Mouse (Mus musculus) hindbrain, embryonic 16.5 days (tissue): ENCODE data around the gene Trp53bp1. TPM values are rescaled to one million over a fixed set of nuclear protein-coding genes. Genes with fewer than 3 reads are reported as not detected.

Experiments used
- ATAC-seq: fragments of 200-750 bp; cut with Nextera tagmentation; 2 replicates; pipeline ENCODE4 v1.8.0; 2017; ENCODE audit warnings: moderate TSS enrichment, moderate library complexity
- H3K27ac ChIP-seq: fragments of 300-500 bp; sonication (generic); 2 replicates; pipeline ENCODE4 v1.5.1; 2014; ENCODE audit warnings: low read depth, mild to moderate bottlenecking, control low read depth, low read length, moderate library complexity
- H3K27me3 ChIP-seq: fragments of 300-500 bp; sonication (generic); replicated peaks from 2 replicates; pipeline ENCODE4 v1.6.1; 2014; ENCODE audit warnings: low read length; ENCODE audit not compliant: control insufficient read depth, insufficient read depth
- H3K36me3 ChIP-seq: fragments of 300-500 bp; sonication (generic); 2 replicates; pipeline ENCODE4 v1.6.1; 2014; ENCODE audit warnings: mild to moderate bottlenecking, low read length, moderate library complexity, mixed read lengths; ENCODE audit not compliant: control insufficient read depth, insufficient read depth
- H3K4me1 ChIP-seq: fragments of 300-500 bp; sonication (generic); 2 replicates; pipeline ENCODE4 v1.6.1; 2014; ENCODE audit warnings: low read depth, low read length; ENCODE audit not compliant: control insufficient read depth, insufficient read depth
- H3K4me2 ChIP-seq: fragments of 300-500 bp; sonication (generic); 2 replicates; pipeline ENCODE4 v1.6.1; 2014; ENCODE audit warnings: mild to moderate bottlenecking, low read length, control low read depth, moderate library complexity
- H3K4me3 ChIP-seq: fragments of 300-500 bp; sonication (generic); 2 replicates; pipeline ENCODE4 v1.5.1; 2014; ENCODE audit warnings: mild to moderate bottlenecking, low read length, control low read depth, moderate library complexity
- H3K9ac ChIP-seq: fragments of 300-500 bp; sonication (generic); 2 replicates; pipeline ENCODE4 v1.6.1; 2014; ENCODE audit warnings: low read depth, mild to moderate bottlenecking, control low read depth, low read length, moderate library complexity
- H3K9me3 ChIP-seq: fragments of 300-500 bp; sonication (generic); 2 replicates; pipeline ENCODE4 v1.6.1; 2014; ENCODE audit warnings: mild to moderate bottlenecking, low read length, moderate library complexity; ENCODE audit not compliant: control insufficient read depth
- WGBS: fragments of 180-500 bp; shearing (Covaris S2); extraction: QIAGEN DNeasy Blood & Tissue Kit; methylation state at CpG from one replicate; pipeline ENCODE4 v1.1.7; 2014; 5-methylcytosine and 5-hydroxymethylcytosine counted together
- polyA plus RNA-seq: library from polyadenylated mRNA; unstranded; fragments of >200 nt; fragmentation: Nextera tagmentation; extraction: Ambion mirVana; gene quantifications from 2 replicates; pipeline ENCODE4 v1.2.1, GENCODE M21; 2015

Trp53bp1 gene
- polyA plus RNA-seq, 1 experiment from 2014 or later: 134 TPM

GRCm38 (mm10) chr2:121270521-121271235 is 529 bp downstream of the Trp53bp1 start:
- ATAC-seq: peak; percentile 88
- Histone ChIP-seq H3K9me3 (no peaks in the 10 kb centered on the region), H3K27ac (peak overlapping the region; percentile 98), H3K4me3 (peak overlapping the region; percentile 87), H3K4me1 (peaks cover 31% of the 10 kb centered on the region), H3K4me2 (peak overlapping the region; percentile 76), H3K27me3 (no peaks in the 10 kb centered on the region), H3K9ac (peak overlapping the region; percentile 93), H3K36me3 (peaks cover 11% of the 10 kb centered on the region)
- WGBS: under 1% methylated on average over 34 of the region's 35 CpGs

- H3K9me3 ChIP-seq: no peaks in the 10 kb centered on the region
- H3K36me3 ChIP-seq: peaks cover 13% of the 10 kb centered on the region
- no peak overlapping the region for H3K27ac ChIP-seq
- H3K4me2 ChIP-seq: no peak overlapping the region
- H3K9ac ChIP-seq: no peak overlapping the region
- 75% methylated on average over 8 of the region's 8 CpGs for WGBS
- H3K4me1 ChIP-seq: peaks cover 31% of the 10 kb centered on the region
- ATAC-seq: no peak
- H3K4me3 ChIP-seq: no peak overlapping the region
- no peaks in the 10 kb centered on the region for H3K27me3 ChIP-seq
Measured at GRCm38 (mm10) chr2:121268446-121268845, 2.8 kb downstream of the Trp53bp1 start.

- Histone ChIP-seq H3K4me1 (no peaks in the 10 kb centered on the region), H3K4me3 (no peak overlapping the region), H3K9me3 (no peaks in the 10 kb centered on the region), H3K36me3 (peaks cover 62% of the 10 kb centered on the region), H3K4me2 (no peak overlapping the region), H3K27me3 (no peaks in the 10 kb centered on the region), H3K27ac (no peak overlapping the region), H3K9ac (no peak overlapping the region)
- ATAC-seq: no peak
- 97% methylated on average over 2 of the region's 2 CpGs for WGBS
Measured at GRCm38 (mm10) chr2:121249758-121250157, 21.4 kb downstream of the Trp53bp1 start.

GRCm38 (mm10) chr2:121244099-121244498 is 27.1 kb downstream of the Trp53bp1 start:
- no peak overlapping the region for H3K4me2 ChIP-seq
- peaks cover 40% of the 10 kb centered on the region for H3K36me3 ChIP-seq
- no peak overlapping the region for H3K27ac ChIP-seq
- no peak overlapping the region for H3K4me3 ChIP-seq
- no peaks in the 10 kb centered on the region for H3K27me3 ChIP-seq
- no peak for ATAC-seq
- no peaks in the 10 kb centered on the region for H3K9me3 ChIP-seq
- 95% methylated on average over 5 of the region's 5 CpGs for WGBS
- no peaks in the 10 kb centered on the region for H3K4me1 ChIP-seq
- H3K9ac ChIP-seq: no peak overlapping the region

GRCm38 (mm10) chr2:121239426-121239825 is 31.8 kb downstream of the Trp53bp1 start:
- no peaks in the 10 kb centered on the region for H3K9me3 ChIP-seq
- no peak overlapping the region for H3K9ac ChIP-seq
- WGBS: 87% methylated on average over 4 of the region's 4 CpGs
- H3K4me1 ChIP-seq: no peaks in the 10 kb centered on the region
- ATAC-seq: no peak
- H3K4me2 ChIP-seq: no peak overlapping the region
- H3K36me3 ChIP-seq: peaks cover 35% of the 10 kb centered on the region
- H3K27me3 ChIP-seq: no peaks in the 10 kb centered on the region
- no peak overlapping the region for H3K4me3 ChIP-seq
- H3K27ac ChIP-seq: no peak overlapping the region

- no peak overlapping the region for H3K27ac ChIP-seq
- 94% methylated on average over 8 of the region's 8 CpGs for WGBS
- no peaks in the 10 kb centered on the region for H3K27me3 ChIP-seq
- no peak overlapping the region for H3K9ac ChIP-seq
- ATAC-seq: no peak
- peaks cover 41% of the 10 kb centered on the region for H3K36me3 ChIP-seq
- no peak overlapping the region for H3K4me3 ChIP-seq
- H3K9me3 ChIP-seq: no peaks in the 10 kb centered on the region
- H3K4me1 ChIP-seq: no peaks in the 10 kb centered on the region
- no peak overlapping the region for H3K4me2 ChIP-seq
Measured at GRCm38 (mm10) chr2:121235460-121236072, 35.6 kb downstream of the Trp53bp1 start.

- no peaks in the 10 kb centered on the region for H3K9me3 ChIP-seq
- ATAC-seq: no peak
- H3K36me3 ChIP-seq: peaks cover 28% of the 10 kb centered on the region
- H3K4me2 ChIP-seq: no peak overlapping the region
- no peak overlapping the region for H3K4me3 ChIP-seq
- H3K4me1 ChIP-seq: no peaks in the 10 kb centered on the region
- WGBS: 95% methylated on average over 4 of the region's 4 CpGs
- H3K27me3 ChIP-seq: no peaks in the 10 kb centered on the region
- no peak overlapping the region for H3K27ac ChIP-seq
- no peak overlapping the region for H3K9ac ChIP-seq
Measured at GRCm38 (mm10) chr2:121228135-121228534, 43.1 kb downstream of the Trp53bp1 start.

- ATAC-seq: no peak
- Histone ChIP-seq H3K4me2 (no peak overlapping the region), H3K27ac (no peak overlapping the region), H3K27me3 (no peaks in the 10 kb centered on the region), H3K9me3 (no peaks in the 10 kb centered on the region), H3K9ac (no peak overlapping the region), H3K4me3 (no peak overlapping the region), H3K4me1 (no peaks in the 10 kb centered on the region), H3K36me3 (peaks cover 25% of the 10 kb centered on the region)
- 61% methylated on average over 2 of the region's 2 CpGs for WGBS
Measured at GRCm38 (mm10) chr2:121223010-121223409, 48.2 kb downstream of the Trp53bp1 start.

- ATAC-seq: no peak
- H3K9me3 ChIP-seq: no peaks in the 10 kb centered on the region
- H3K4me3 ChIP-seq: no peak overlapping the region
- no peak overlapping the region for H3K4me2 ChIP-seq
- peaks cover 20% of the 10 kb centered on the region for H3K36me3 ChIP-seq
- H3K9ac ChIP-seq: no peak overlapping the region
- H3K27me3 ChIP-seq: no peaks in the 10 kb centered on the region
- H3K4me1 ChIP-seq: no peaks in the 10 kb centered on the region
- H3K27ac ChIP-seq: no peak overlapping the region
Measured at GRCm38 (mm10) chr2:121219994-121220393, 51.2 kb downstream of the Trp53bp1 start.
